Mouse (Mus musculus) ES-Bruce4 (cell line): ENCODE measurements around the gene Myo1h. TPM values are rescaled to one million over a fixed set of nuclear protein-coding genes. Genes with fewer than 3 reads are reported as not detected.

Source experiments
- H3K27ac ChIP-seq: 2 replicates; pipeline ENCODE4 v1.5.1; 2012; ENCODE audit warnings: low read length, inconsistent platforms; ENCODE audit not compliant: insufficient read depth
- H3K27me3 ChIP-seq: 2 replicates; pipeline ENCODE4 v1.6.1; 2012; ENCODE audit warnings: mild to moderate bottlenecking, low read length, inconsistent platforms; ENCODE audit not compliant: control insufficient read depth, poor library complexity, insufficient read depth, severe bottlenecking
- H3K36me3 ChIP-seq: 2 replicates; pipeline ENCODE4 v1.6.1; 2012; ENCODE audit warnings: inconsistent platforms, mild to moderate bottlenecking, low read length, moderate library complexity; ENCODE audit not compliant: control insufficient read depth, poor library complexity, insufficient read depth, severe bottlenecking
- H3K4me1 ChIP-seq: one replicate; pipeline ENCODE4 v1.8.1; 2011; ENCODE audit warnings: low read length; ENCODE audit not compliant: control insufficient read depth, insufficient read depth
- H3K4me3 ChIP-seq: 2 replicates; pipeline ENCODE4 v1.5.1; 2011; ENCODE audit warnings: low read depth, mild to moderate bottlenecking, low read length
- H3K9ac ChIP-seq: 2 replicates; pipeline ENCODE4 v1.6.1; 2012; ENCODE audit warnings: low read depth, mild to moderate bottlenecking, inconsistent platforms; ENCODE audit not compliant: poor library complexity, severe bottlenecking
- H3K9me3 ChIP-seq: replicated peaks from 2 replicates; pipeline ENCODE4 v1.6.1; 2012; ENCODE audit warnings: mild to moderate bottlenecking, low read length, inconsistent platforms; ENCODE audit not compliant: control insufficient read depth, poor library complexity, insufficient read depth, severe bottlenecking
- CTCF ChIP-seq: IDR thresholded peaks from one replicate; pipeline ENCODE4 v1.8.1; 2011; ENCODE audit warnings: low read depth, low read length
- EP300 ChIP-seq: IDR thresholded peaks from 2 replicates; pipeline ENCODE4 v1.6.1; 2011; ENCODE audit warnings: low read depth, low read length; ENCODE audit not compliant: insufficient read depth
- POLR2A ChIP-seq: IDR thresholded peaks from one replicate; pipeline ENCODE4 v1.8.1; 2011; ENCODE audit warnings: low read length; ENCODE audit not compliant: insufficient read depth
- polyA plus RNA-seq: library from polyadenylated mRNA; stranded (reverse); fragments of >200 nt; gene quantifications from 2 replicates; pipeline ENCODE4 v1.2.4, GENCODE M21; 2011; ENCODE audit warnings: low read depth; ENCODE audit not compliant: missing spikeins, insufficient read depth, insufficient read length

Myo1h gene
- polyA plus RNA-seq, 1 experiment: 1.8 TPM

DNA sequence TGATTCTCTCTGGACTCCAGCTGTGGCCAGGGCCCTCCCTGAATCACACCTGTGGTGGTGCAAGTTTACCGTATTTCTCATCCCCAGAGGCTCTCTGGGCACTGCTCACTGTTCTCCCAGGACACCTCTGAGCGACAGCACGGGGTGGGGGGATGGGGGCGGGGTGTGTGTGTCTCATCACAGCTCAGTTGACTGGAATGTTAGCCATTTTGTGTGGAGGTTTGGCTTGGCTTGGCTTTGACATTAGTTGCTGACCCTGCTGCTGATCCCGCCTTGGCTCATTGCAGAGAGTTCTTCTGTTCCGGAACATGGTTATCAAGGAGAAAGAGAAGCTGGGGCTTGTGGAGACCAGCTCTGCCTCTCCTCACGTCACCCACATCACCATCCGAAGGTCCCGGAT is 118.8 kb downstream of the Myo1h start:
- Histone ChIP-seq H3K27ac (no peak overlapping the region), H3K36me3 (peaks cover 8% of the 10 kb centered on the region; the same call in 1 of the 2 replicates), H3K9me3 (no peaks in the 10 kb centered on the region), H3K4me1 (no peaks in the 10 kb centered on the region), H3K9ac (no peak overlapping the region), H3K4me3 (no peak overlapping the region), H3K27me3 (no peaks in the 10 kb centered on the region)
- TF ChIP-seq EP300: no peak
- TF ChIP-seq POLR2A: no peak
- no peak for TF ChIP-seq CTCF

DNA sequence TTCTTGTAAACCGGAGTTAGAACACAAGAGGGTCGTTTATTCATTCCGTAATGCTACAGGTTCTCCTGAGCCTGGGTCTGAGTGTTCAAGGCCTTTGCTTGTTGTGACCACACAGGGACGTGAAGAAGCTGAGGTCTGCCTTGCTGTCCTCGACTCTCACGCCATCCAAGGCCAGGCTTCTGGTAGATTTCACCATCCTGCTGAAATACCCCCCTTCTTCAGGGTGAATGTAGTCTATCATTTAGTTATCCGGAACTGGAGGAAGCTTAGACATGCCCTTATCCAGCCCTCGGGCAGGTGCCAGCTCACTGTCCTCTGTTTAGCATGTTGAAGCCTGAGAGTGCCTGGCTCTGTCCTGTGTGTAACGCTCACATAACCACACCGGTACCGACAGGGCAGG is 119.9 kb downstream of the Myo1h start:
- Histone ChIP-seq H3K27ac (no peak overlapping the region), H3K36me3 (peaks cover 8% of the 10 kb centered on the region; the same call in 1 of the 2 replicates), H3K9ac (no peak overlapping the region), H3K9me3 (no peaks in the 10 kb centered on the region), H3K4me1 (no peaks in the 10 kb centered on the region), H3K27me3 (no peaks in the 10 kb centered on the region), H3K4me3 (no peak overlapping the region)
- TF ChIP-seq CTCF (no peak), EP300 (no peak), POLR2A (no peak)

DNA sequence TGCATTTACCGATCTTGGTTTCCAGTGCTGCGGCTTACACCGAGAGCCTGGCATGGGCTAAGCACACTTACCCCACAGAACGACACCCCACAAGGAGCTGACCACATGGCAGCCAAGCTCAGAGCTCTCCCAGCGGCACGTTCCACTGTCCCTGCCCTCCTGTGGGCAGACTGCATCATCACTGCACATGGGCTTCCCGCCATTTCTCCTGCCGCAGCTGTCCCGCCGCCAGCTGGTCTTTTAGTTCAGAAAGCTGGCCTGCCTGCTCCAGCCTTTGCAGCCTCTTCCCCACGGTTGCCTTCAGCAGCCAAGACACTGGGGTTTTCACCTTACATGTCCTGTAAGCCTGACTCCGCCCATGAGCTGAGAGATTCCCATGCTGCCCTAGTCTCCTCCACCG is 121.5 kb downstream of the Myo1h start:
- Histone ChIP-seq H3K4me3 (no peak overlapping the region), H3K4me1 (no peaks in the 10 kb centered on the region), H3K36me3 (peaks cover 12% of the 10 kb centered on the region), H3K27ac (no peak overlapping the region), H3K9ac (no peak overlapping the region), H3K27me3 (no peaks in the 10 kb centered on the region), H3K9me3 (no peaks in the 10 kb centered on the region)
- no peak for TF ChIP-seq CTCF
- TF ChIP-seq POLR2A: no peak
- no peak for TF ChIP-seq EP300

DNA sequence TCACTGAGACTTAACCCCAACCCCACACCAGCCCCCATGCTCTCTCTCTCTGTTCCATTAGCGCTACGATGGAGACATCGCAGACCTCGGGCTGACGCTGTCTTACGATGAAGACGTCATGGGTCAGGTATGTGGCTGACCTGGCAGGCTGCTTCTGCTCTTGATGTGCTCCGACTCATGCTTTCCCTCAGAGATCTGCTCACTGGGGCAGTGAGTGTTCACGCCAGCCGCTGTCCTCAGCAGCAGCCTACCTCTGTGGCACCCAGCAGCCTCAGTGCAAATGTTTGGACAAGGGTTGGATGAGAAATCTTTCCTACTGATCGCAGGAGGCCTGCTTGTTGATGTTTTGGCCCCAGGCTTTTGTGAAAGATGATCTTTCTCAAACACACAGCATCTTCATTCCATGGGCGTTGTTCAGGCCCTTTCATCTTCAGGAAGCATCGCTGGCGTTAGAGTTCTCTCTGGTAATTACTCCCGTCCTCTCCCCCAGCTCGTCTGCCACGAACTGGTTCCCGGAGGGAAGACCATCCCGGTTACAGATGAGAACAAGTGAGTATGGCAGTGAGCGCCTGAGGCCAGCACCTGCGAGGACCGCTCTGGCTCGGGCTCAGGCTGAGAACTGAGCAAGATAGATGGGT is 123.5 kb downstream of the Myo1h start:
- TF ChIP-seq EP300 (no peak), POLR2A (no peak), CTCF (no peak)
- no peaks in the 10 kb centered on the region for H3K27me3 ChIP-seq
- no peaks in the 10 kb centered on the region for H3K9me3 ChIP-seq
- no peak overlapping the region for H3K27ac ChIP-seq
- H3K4me1 ChIP-seq: no peaks in the 10 kb centered on the region
- H3K36me3 ChIP-seq: peaks cover 13% of the 10 kb centered on the region
- no peak overlapping the region for H3K4me3 ChIP-seq
- H3K9ac ChIP-seq: no peak overlapping the region

DNA sequence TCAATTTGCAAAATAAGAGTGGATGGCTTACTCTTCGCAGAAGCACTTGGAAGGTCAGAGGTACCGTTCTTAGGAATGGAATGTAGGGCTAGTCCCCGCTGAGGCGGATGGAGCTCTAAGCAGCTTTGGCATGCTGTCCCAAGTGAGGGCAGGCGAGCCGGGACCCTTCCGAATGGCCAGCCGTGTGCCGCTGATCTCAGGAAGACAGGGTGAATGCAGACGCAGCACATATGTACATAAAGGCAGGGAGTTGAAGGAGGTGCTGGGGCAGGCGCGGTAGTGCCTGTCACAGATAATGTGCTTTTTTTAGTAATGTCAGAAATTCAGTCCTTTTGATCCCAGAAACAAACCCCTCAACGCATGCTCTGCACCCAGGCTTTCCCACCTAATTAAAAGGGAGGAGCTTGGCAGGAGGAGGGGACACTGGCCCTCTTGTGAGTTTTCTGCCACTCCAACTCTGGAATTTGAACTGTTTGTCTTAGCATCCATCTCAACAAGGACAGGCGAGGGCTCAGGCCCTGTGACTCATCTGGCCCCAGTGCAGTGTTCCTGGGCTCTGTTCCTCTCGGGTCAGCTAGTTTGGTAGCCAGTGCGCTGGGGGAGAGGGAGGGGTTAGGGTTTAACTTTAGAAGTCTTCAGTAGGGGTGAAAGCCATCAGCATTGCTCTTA is 124.2 kb downstream of the Myo1h start:
- Histone ChIP-seq H3K4me1 (no peaks in the 10 kb centered on the region), H3K36me3 (peaks cover 11% of the 10 kb centered on the region), H3K9me3 (no peaks in the 10 kb centered on the region), H3K27ac (no peak overlapping the region), H3K27me3 (no peaks in the 10 kb centered on the region), H3K9ac (no peak overlapping the region), H3K4me3 (no peak overlapping the region)
- TF ChIP-seq POLR2A (no peak), EP300 (no peak), CTCF (no peak)

Other genes with a start within 250 kb of the Myo1h start
- 13.9 and 14.3 TPM in 2 replicates for gene Usp30, start 223.7 kb upstream of the Myo1h start, polyA plus RNA-seq
- 11.0 and 11.2 TPM in 2 replicates for gene Svop, start 197.6 kb upstream of the Myo1h start, polyA plus RNA-seq
- gene Alkbh2, start 160.9 kb upstream of the Myo1h start, polyA plus RNA-seq: 17.9 and 20.1 TPM in 2 replicates
- 85.6 and 89.8 TPM in 2 replicates for gene Ung, start 158.8 kb upstream of the Myo1h start, polyA plus RNA-seq
- gene Acacb, start 142.6 kb upstream of the Myo1h start, polyA plus RNA-seq: 8.0 and 9.3 TPM in 2 replicates
- 2.6 and 3.7 TPM in 2 replicates for gene Foxn4, start 15.4 kb upstream of the Myo1h start, polyA plus RNA-seq
- gene Kctd10, start 91.3 kb downstream of the Myo1h start, polyA plus RNA-seq: 60.4 and 64.6 TPM in 2 replicates
- gene Ube3b, start 91.4 kb downstream of the Myo1h start, polyA plus RNA-seq: 39.2 and 43.0 TPM in 2 replicates
- 11.9 and 14.6 TPM in 2 replicates for gene Mmab, start 154.9 kb downstream of the Myo1h start, polyA plus RNA-seq
- 16.7 and 18.3 TPM in 2 replicates for gene Mvk, start 155.1 kb downstream of the Myo1h start, polyA plus RNA-seq